Mouse (Mus musculus): ENCODE measurements around the gene Stk35.

GRCm38 (mm10) chr2:129834881-129835280, 34.6 kb downstream of the Stk35 start:
- TF ChIP-seq POLR2A (IDR thresholded peaks at IDR 0.05; ENCODE audit: low read depth, low read length), result no peak
- TF ChIP-seq CTCF (conservative IDR thresholded peaks at IDR 0.05; ENCODE audit: insufficient read depth, insufficient read length, low read depth, low read length), result no peak

Measured in kidney, adult 2 months (tissue).